Comparison of ENCODE assay signal across 18 mouse cellular contexts in the genomic region with DNA sequence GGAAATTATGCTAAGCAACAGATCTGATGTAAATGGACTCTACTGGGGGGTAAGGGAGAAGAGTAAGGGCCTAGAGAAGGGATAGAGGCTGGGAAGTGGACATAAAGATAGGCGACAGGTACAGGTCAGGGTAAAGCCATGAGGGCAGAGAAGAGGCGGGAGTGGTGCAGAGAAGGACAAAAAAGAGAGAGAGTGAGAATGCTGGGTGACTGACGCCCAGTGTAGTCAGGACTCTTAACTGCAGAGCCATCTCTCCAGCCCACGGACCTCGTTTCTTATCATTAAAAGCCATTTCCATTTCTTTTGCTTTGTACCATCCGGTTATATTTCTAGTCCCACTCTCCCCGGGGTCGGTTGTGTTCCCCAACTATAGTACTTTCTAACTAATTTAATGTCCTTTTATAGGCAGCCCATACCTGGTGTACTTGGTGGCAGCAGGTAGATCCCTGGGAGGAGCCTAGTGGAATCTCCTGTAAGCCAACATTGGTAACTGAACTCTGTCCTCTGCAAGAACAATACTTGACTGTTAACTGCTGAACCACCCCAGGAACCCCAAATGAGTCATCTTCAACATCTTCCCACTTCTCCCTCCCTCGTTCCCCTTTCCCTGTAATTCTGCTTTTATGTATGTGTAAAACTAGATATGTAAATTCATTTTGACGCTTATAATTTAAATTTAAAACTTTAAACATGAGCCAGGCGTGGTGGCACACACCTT.
DNase-seq lines count a peak whose midpoint lies in the region; ATAC-seq and TF ChIP-seq lines count a peak whose summit lies in the region.
"Had no signal": no experiment of that assay in that cellular context is flagged by ENCODE, and none has a peak within 500 bp of the region (broad histone marks: within the 10 kb centered on the region; RNA-seq: fewer than 3 reads in every experiment).

No protein-coding gene starts in this region.

- H3K4me2 ChIP-seq in liver, embryonic 12.5 days: no peak overlapping the region
- H3K4me2 ChIP-seq in liver, postnatal 0 days (ENCODE audit: low read depth, low read length): no peak overlapping the region
- H3K4me2 ChIP-seq in intestine, embryonic 16.5 days (ENCODE audit: low read depth, low read length): no peak overlapping the region
- H3K4me2 ChIP-seq: forebrain, embryonic 13.5 days; heart, embryonic 12.5 days; hindbrain, embryonic 15.5 days had no signal

- no peak overlapping the region for H3K4me3 ChIP-seq in liver, embryonic 12.5 days
- H3K4me3 ChIP-seq in liver, postnatal 0 days (ENCODE audit: low read depth, low read length): no peak overlapping the region
- no peak overlapping the region for H3K4me3 ChIP-seq in MEL (ENCODE audit: control insufficient read depth in 1 of 2, insufficient read depth in 1 of 2, low read depth in 2 of 2, low read length in 2 of 2)
- no peak overlapping the region for H3K4me3 ChIP-seq in intestine, embryonic 16.5 days (ENCODE audit: low read length)
- H3K4me3 ChIP-seq in midbrain, embryonic 10.5 days: no peak overlapping the region
- H3K4me3 ChIP-seq: embryonic facial prominence, embryonic 10.5 days; forebrain, embryonic 13.5 days; heart, embryonic 12.5 days; hindbrain, embryonic 15.5 days had no signal

- no peak for TF ChIP-seq CTCF in liver, postnatal 0 days (IDR thresholded peaks at IDR 0.05; ENCODE audit: low read depth)
- no peak for TF ChIP-seq CTCF in MEL (IDR thresholded peaks at IDR 0.05 in 2 of 3, conservative IDR thresholded peaks at IDR 0.05 in 1 of 3; ENCODE audit: control insufficient read depth in 1 of 3, insufficient read depth in 1 of 3, low read depth in 2 of 3, low read length in 3 of 3, poor library complexity in 1 of 3, severe bottlenecking in 1 of 3)

- no peaks in the 10 kb centered on the region for H3K27me3 ChIP-seq in liver, embryonic 12.5 days (replicated peaks)
- H3K27me3 ChIP-seq in liver, postnatal 0 days (ENCODE audit: insufficient read depth, low read length): no peaks in the 10 kb centered on the region
- no peaks in the 10 kb centered on the region for H3K27me3 ChIP-seq in MEL (ENCODE audit: control insufficient read depth in 1 of 2, insufficient read depth in 2 of 2, low read length in 2 of 2)
- no peaks in the 10 kb centered on the region for H3K27me3 ChIP-seq in intestine, embryonic 16.5 days (replicated peaks; ENCODE audit: control insufficient read depth, insufficient read depth, low read length)
- H3K27me3 ChIP-seq in midbrain, embryonic 10.5 days (ENCODE audit: low read depth, poor library complexity, severe bottlenecking): no peaks in the 10 kb centered on the region
- H3K27me3 ChIP-seq: forebrain, embryonic 13.5 days; heart, embryonic 12.5 days; hindbrain, embryonic 15.5 days had no signal

- 0 out of 2 replicates have a peak overlapping the region, but pooled peaks have one; percentile 21 for H3K27ac ChIP-seq in liver, embryonic 12.5 days
- H3K27ac ChIP-seq in liver, postnatal 0 days (ENCODE audit: low read depth): no peak overlapping the region
- peak overlapping the region; percentile 49 for H3K27ac ChIP-seq in MEL (ENCODE audit: control insufficient read depth, low read depth, low read length)
- H3K27ac ChIP-seq in intestine, embryonic 16.5 days (ENCODE audit: low read length): no peak overlapping the region
- H3K27ac ChIP-seq in midbrain, embryonic 10.5 days (replicated peaks): no peak overlapping the region
- H3K27ac ChIP-seq: embryonic facial prominence, embryonic 10.5 days; forebrain, embryonic 13.5 days; hindbrain, embryonic 15.5 days had no signal

- peaks cover 30% of the 10 kb centered on the region for H3K36me3 ChIP-seq in liver, embryonic 12.5 days
- peaks cover 17% of the 10 kb centered on the region for H3K36me3 ChIP-seq in liver, postnatal 0 days (replicated peaks; ENCODE audit: insufficient read depth, low read length)
- peaks cover 0 to 22% of the 10 kb centered on the region in 2 experiments; a peak in 2 of 4 replicates for H3K36me3 ChIP-seq in MEL (ENCODE audit: control insufficient read depth in 1 of 2, insufficient read depth in 2 of 2, low read length in 2 of 2)
- H3K36me3 ChIP-seq in intestine, embryonic 16.5 days (ENCODE audit: control insufficient read depth, insufficient read depth, low read length): peaks cover 18% of the 10 kb centered on the region
- H3K36me3 ChIP-seq in midbrain, embryonic 10.5 days: peaks cover 71% of the 10 kb centered on the region

- no peak overlapping the region for H3K9ac ChIP-seq in liver, embryonic 12.5 days
- no peak overlapping the region for H3K9ac ChIP-seq in liver, postnatal 0 days (replicated peaks)
- H3K9ac ChIP-seq in MEL (ENCODE audit: control insufficient read depth, low read depth, low read length, poor library complexity, severe bottlenecking): peak overlapping the region; percentile 33; the same call in 1 of the 2 replicates
- no peak overlapping the region for H3K9ac ChIP-seq in intestine, embryonic 16.5 days (ENCODE audit: low read depth, low read length)
- H3K9ac ChIP-seq: forebrain, embryonic 13.5 days; forebrain, postnatal 0 days; heart, embryonic 12.5 days; hindbrain, embryonic 15.5 days had no signal

- no peak for TF ChIP-seq EP300 in liver, postnatal 0 days (IDR thresholded peaks at IDR 0.05; ENCODE audit: low read depth)
- TF ChIP-seq EP300 in MEL (IDR thresholded peaks at IDR 0.05; ENCODE audit: low read depth in 1 of 2, low read length in 2 of 2): peak; percentile 40 to 49; a peak in 3 of 4 replicates

- DNase-seq in liver, postnatal 0 days: no peak
- DNase-seq in MEL (ENCODE audit: low read depth, low spot score): peak; percentile 54
- no peak for DNase-seq in thymus, postnatal 10 days (ENCODE audit: low spot score in 2 of 2)
- no peak for DNase-seq in midbrain, embryonic 10.5 days (ENCODE audit: low spot score)
- no peak for DNase-seq in spleen, adult 12 weeks (ENCODE audit: low spot score)
- DNase-seq: adrenal gland, postnatal 10 days; cerebellum, adult 18-20 months; cerebellum, postnatal 10 days; forebrain, postnatal 0 days; heart, postnatal 36 days; kidney, adult 18-20 months had no signal

- no peak for TF ChIP-seq RAD21 in MEL (IDR thresholded peaks at IDR 0.05; ENCODE audit: low read depth, low read length)

- no peaks in the 10 kb centered on the region for H3K79me2 ChIP-seq in MEL (ENCODE audit: control insufficient read depth, insufficient read depth, low read length, poor library complexity)

- TF ChIP-seq POLR2A in MEL (IDR thresholded peaks at IDR 0.05; ENCODE audit: control insufficient read depth in 1 of 2, insufficient read depth in 1 of 2, low read depth in 1 of 2, low read length in 2 of 2, poor library complexity in 1 of 2): no peak

- H3K9me3 ChIP-seq in liver, embryonic 12.5 days (replicated peaks): no peaks in the 10 kb centered on the region
- no peaks in the 10 kb centered on the region for H3K9me3 ChIP-seq in liver, postnatal 0 days (ENCODE audit: low read length)
- no peaks in the 10 kb centered on the region for H3K9me3 ChIP-seq in MEL (replicated peaks; ENCODE audit: insufficient read depth, low read length)
- H3K9me3 ChIP-seq in intestine, embryonic 16.5 days (ENCODE audit: control insufficient read depth, low read length): no peaks in the 10 kb centered on the region
- H3K9me3 ChIP-seq in midbrain, embryonic 10.5 days (replicated peaks): no peaks in the 10 kb centered on the region
- H3K9me3 ChIP-seq: embryonic facial prominence, embryonic 10.5 days; forebrain, embryonic 13.5 days; heart, embryonic 12.5 days; hindbrain, embryonic 15.5 days had no signal

- peaks cover 28% of the 10 kb centered on the region for H3K4me1 ChIP-seq in liver, embryonic 12.5 days
- no peaks in the 10 kb centered on the region for H3K4me1 ChIP-seq in liver, postnatal 0 days (ENCODE audit: insufficient read depth)
- H3K4me1 ChIP-seq in MEL (ENCODE audit: control insufficient read depth in 1 of 2, insufficient read depth in 2 of 2, low read length in 2 of 2): peaks cover 8 to 17% of the 10 kb centered on the region in 2 experiments
- no peaks in the 10 kb centered on the region for H3K4me1 ChIP-seq in intestine, embryonic 16.5 days (ENCODE audit: control insufficient read depth, insufficient read depth, low read length)
- no peaks in the 10 kb centered on the region for H3K4me1 ChIP-seq in midbrain, embryonic 10.5 days
- H3K4me1 ChIP-seq: embryonic facial prominence, embryonic 10.5 days; forebrain, embryonic 13.5 days; hindbrain, embryonic 15.5 days had no signal

- peak; percentile 47; the same call in 1 of the 2 replicates for ATAC-seq in liver, embryonic 12.5 days
- ATAC-seq in liver, postnatal 0 days: no peak
- peak; percentile 81 for ATAC-seq in intestine, embryonic 16.5 days
- peak; percentile 65 for ATAC-seq in megakaryocyte-erythroid progenitor cell, adult 5-6 weeks (replicated peaks; ENCODE audit: low FRiP score, low TSS enrichment, poor library complexity, severe bottlenecking)
- ATAC-seq: forebrain, embryonic 13.5 days; forebrain, postnatal 0 days had no signal

- WGBS in liver, embryonic 12.5 days (ENCODE audit: insufficient replicate concordance): 42% methylated on average over 11 of the region's 11 CpGs
- WGBS in liver, postnatal 0 days (ENCODE audit: insufficient replicate concordance): 62% methylated on average over 11 of the region's 11 CpGs
- 86% methylated on average over 11 of the region's 11 CpGs for WGBS in intestine, embryonic 16.5 days
- 92% methylated on average over 11 of the region's 11 CpGs for WGBS in midbrain, embryonic 10.5 days

TF ChIP-seq in MEL, 35 proteins besides CTCF, POLR2A, EP300 and RAD21:
- peak; percentile 49 for TF ChIP-seq GATA1 (IDR thresholded peaks at IDR 0.05; ENCODE audit: low read depth, low read length)
- TF ChIP-seq ZNF384 (IDR thresholded peaks at IDR 0.05; ENCODE audit: low read depth, low read length): no peak

Comparison
In these comparisons a context has a peak if more than half of its experiments do, and no peak if none do; other contexts are left out.
1. H3K27ac ChIP-seq: peak in liver, embryonic 12.5 days (single experiment) and MEL (single experiment); none in liver, postnatal 0 days (single experiment), intestine, embryonic 16.5 days (single experiment) and midbrain, embryonic 10.5 days (single experiment).